Mouse (Mus musculus) megakaryocyte, embryonic 14.5 days (primary cell): ENCODE measurements at regions not wholly inside any gene's neighbourhood (a gene's known extent, or its start where the extent isn't known, plus 50 kb on each side); places are given as distances from the start of the nearest gene placed in this dataset.

Experiments
- FLI1 ChIP-seq: IDR thresholded peaks from 2 replicates; pipeline ENCODE4 v1.6.1; 2012; ENCODE audit warnings: low read length, inconsistent platforms, mixed read lengths
- GATA1 ChIP-seq: IDR thresholded peaks from 3 replicates; pipeline ENCODE4 v1.6.1; 2012; ENCODE audit warnings: mixed read lengths, low read length, inconsistent platforms, borderline replicate concordance

DNA sequence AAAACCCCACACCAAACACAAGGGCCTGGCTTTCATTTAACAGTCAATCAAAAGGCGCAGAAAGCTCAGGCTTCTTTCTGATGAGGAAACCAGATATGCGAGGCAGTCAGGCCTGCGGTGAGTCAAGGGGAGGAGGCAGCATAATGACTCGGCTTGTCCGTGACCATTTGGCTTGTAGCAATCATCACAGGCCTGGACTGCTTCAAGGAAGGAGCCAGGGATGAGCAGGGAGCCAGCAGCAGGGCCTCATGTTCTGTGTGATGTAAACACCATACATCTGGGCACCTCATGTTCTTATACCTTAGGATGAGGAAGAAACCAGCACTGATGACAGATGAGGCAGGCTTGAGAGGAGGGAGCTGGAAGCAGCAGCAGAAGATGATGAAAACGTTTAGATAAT, 264.6 kb upstream of the Habp2 start:
- TF ChIP-seq GATA1 (no peak), FLI1 (no peak)
